Mouse (Mus musculus): Measurements from ENCODE around the gene Spata9.
"Not testable (repeated sequence)": the region's sequence is repeated elsewhere in the genome, so short reads cannot be mapped to it uniquely, and the experiment has no call there.

Gene Spata9

GRCm38 (mm10) chr13:75966850-75967249 lies at the start of gene Spata9:
Spata9 (plus strand) TSS chr13:75967150.
- DNase-seq, result no peak

GRCm38 (mm10) chr13:75927951-75928350 lies 39.0 kb upstream of the Spata9 start:
- no peak for DNase-seq

GRCm38 (mm10) chr13:75929071-75929470 lies 37.9 kb upstream of the Spata9 start:
- DNase-seq, result not testable (repeated sequence)

- no peak for DNase-seq
Observed at GRCm38 (mm10) chr13:75930023-75930422, 36.9 kb upstream of the Spata9 start.

GRCm38 (mm10) chr13:75930660-75931059 lies 36.3 kb upstream of the Spata9 start:
- no peak for DNase-seq

- DNase-seq, result no peak
Observed at GRCm38 (mm10) chr13:75931073-75931472, 35.9 kb upstream of the Spata9 start.

- DNase-seq, result no peak
Observed at GRCm38 (mm10) chr13:75933287-75933686, 33.7 kb upstream of the Spata9 start.

- DNase-seq, result no peak
Observed at GRCm38 (mm10) chr13:75938866-75939265, 28.1 kb upstream of the Spata9 start.

GRCm38 (mm10) chr13:75940791-75941517 lies 26.0 kb upstream of the Spata9 start:
- no peak for DNase-seq

- no peak for DNase-seq
Observed at GRCm38 (mm10) chr13:75941518-75942295, 25.2 kb upstream of the Spata9 start.

GRCm38 (mm10) chr13:75942731-75943130 lies 24.2 kb upstream of the Spata9 start:
- DNase-seq, result no peak

GRCm38 (mm10) chr13:75943189-75944043 lies 23.5 kb upstream of the Spata9 start, which contains the start of gene Rhobtb3:
Rhobtb3 (minus strand) TSS chr13:75943925.
- DNase-seq, result peak; percentile 62

GRCm38 (mm10) chr13:75944044-75944820 lies 22.7 kb upstream of the Spata9 start:
- no peak for DNase-seq

- no peak for DNase-seq
Observed at GRCm38 (mm10) chr13:75950295-75950694, 16.7 kb upstream of the Spata9 start.

GRCm38 (mm10) chr13:75955357-75955992 lies 11.5 kb upstream of the Spata9 start:
- DNase-seq, result no peak

- no peak for DNase-seq
Observed at GRCm38 (mm10) chr13:75974481-75974880, 7.5 kb downstream of the Spata9 start.

- DNase-seq, result no peak
Observed at GRCm38 (mm10) chr13:75975629-75976028, 8.7 kb downstream of the Spata9 start.

- DNase-seq, result no peak
Observed at GRCm38 (mm10) chr13:75976218-75976617, 9.3 kb downstream of the Spata9 start.

- DNase-seq, result no peak
Observed at GRCm38 (mm10) chr13:75976649-75977048, 9.7 kb downstream of the Spata9 start.

GRCm38 (mm10) chr13:75981901-75982300 lies 15.0 kb downstream of the Spata9 start:
- DNase-seq, result no peak

- DNase-seq, result no peak
Observed at GRCm38 (mm10) chr13:75988096-75988495, 21.1 kb downstream of the Spata9 start.

Measured in cerebellum, adult 8-10 months (tissue).